Mouse (Mus musculus): ENCODE results near the gene Scp2. TPM values are rescaled to one million over a fixed set of nuclear protein-coding genes. Genes with fewer than 3 reads are reported as not detected.

Gene Scp2
- polyA plus RNA-seq, 1 experiment from 2014 or later, result 182 TPM

GRCm38 (mm10) chr4:108026193-108026592 is 118.6 kb downstream of the Scp2 start:
- H3K9ac ChIP-seq (ENCODE audit: low read depth, low read length), result no peak overlapping the region
- no peaks in the 10 kb centered on the region for H3K36me3 ChIP-seq (ENCODE audit: control insufficient read depth, insufficient read depth, low read length)
- H3K4me3 ChIP-seq (ENCODE audit: low read depth, low read length), result no peak overlapping the region
- peaks cover 9% of the 10 kb centered on the region for H3K4me1 ChIP-seq (ENCODE audit: control insufficient read depth, insufficient read depth, low read length)
- ATAC-seq (replicated peaks; ENCODE audit: insufficient number of reproducible peaks, low FRiP score, low TSS enrichment), result peak; percentile 80
- H3K27ac ChIP-seq (ENCODE audit: low read depth, low read length), result peak overlapping the region; percentile 50; the same call in 1 of the 2 replicates
- WGBS (ENCODE audit: insufficient replicate concordance), result 21% methylated on average over 3 of the region's 3 CpGs
- peaks cover 24% of the 10 kb centered on the region for H3K27me3 ChIP-seq (ENCODE audit: control insufficient read depth, insufficient read depth, low read length)
- no peaks in the 10 kb centered on the region for H3K9me3 ChIP-seq (replicated peaks; ENCODE audit: control insufficient read depth, low read length)
- H3K4me2 ChIP-seq, result no peak overlapping the region; the same call in 1 of the 2 replicates

GRCm38 (mm10) chr4:108025269-108025668 is 119.5 kb downstream of the Scp2 start:
- H3K27ac ChIP-seq (ENCODE audit: low read depth, low read length), result peak overlapping the region; percentile 65; the same call in 1 of the 2 replicates

DNA sequence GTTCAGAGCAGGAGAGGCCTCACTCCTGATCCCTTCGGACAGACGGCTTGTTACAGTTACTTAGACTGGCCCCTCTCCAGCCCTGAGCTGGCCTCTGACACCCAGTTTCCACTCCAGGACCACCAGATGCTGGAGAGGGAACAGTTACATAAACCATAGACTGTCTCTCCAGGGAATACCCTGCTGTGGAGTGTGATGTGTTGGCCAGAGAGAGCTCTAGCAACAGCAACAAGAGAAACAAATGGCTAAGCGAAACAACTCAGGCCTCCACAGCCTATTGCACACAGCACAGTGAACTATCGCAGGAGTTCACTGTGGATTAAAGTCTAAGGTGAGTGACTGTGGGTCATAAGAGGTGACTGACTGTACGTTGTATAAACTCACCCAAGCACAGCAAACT is 120.2 kb downstream of the Scp2 start:
- Histone ChIP-seq H3K4me3 (ENCODE audit: low read depth, low read length) (no peak overlapping the region), H3K27me3 (ENCODE audit: control insufficient read depth, insufficient read depth, low read length) (peaks cover 10% of the 10 kb centered on the region), H3K4me1 (ENCODE audit: control insufficient read depth, insufficient read depth, low read length) (peaks cover 10% of the 10 kb centered on the region; the same call in 1 of the 2 replicates), H3K4me2 (peak overlapping the region; percentile 23), H3K36me3 (ENCODE audit: control insufficient read depth, insufficient read depth, low read length) (no peaks in the 10 kb centered on the region), H3K9ac (ENCODE audit: low read depth, low read length) (no peak overlapping the region), H3K9me3 (replicated peaks; ENCODE audit: control insufficient read depth, low read length) (no peaks in the 10 kb centered on the region), H3K27ac (ENCODE audit: low read depth, low read length) (no peak overlapping the region)
- no peak for ATAC-seq (replicated peaks; ENCODE audit: insufficient number of reproducible peaks, low FRiP score, low TSS enrichment)
- 74% methylated on average over 5 of the region's 5 CpGs for WGBS (ENCODE audit: insufficient replicate concordance)

More at GRCm38 (mm10) chr4:108025269-108025668, 119.5 kb downstream of the Scp2 start:
- Histone ChIP-seq H3K4me2 (peak overlapping the region; percentile 58), H3K27me3 (ENCODE audit: control insufficient read depth, insufficient read depth, low read length) (peaks cover 15% of the 10 kb centered on the region), H3K9me3 (replicated peaks; ENCODE audit: control insufficient read depth, low read length) (no peaks in the 10 kb centered on the region), H3K4me1 (ENCODE audit: control insufficient read depth, insufficient read depth, low read length) (peaks cover 10% of the 10 kb centered on the region; the same call in 1 of the 2 replicates), H3K9ac (ENCODE audit: low read depth, low read length) (no peak overlapping the region), H3K36me3 (ENCODE audit: control insufficient read depth, insufficient read depth, low read length) (no peaks in the 10 kb centered on the region), H3K4me3 (ENCODE audit: low read depth, low read length) (peak overlapping the region; percentile 29)
- 2% methylated on average over 10 of the region's 10 CpGs for WGBS (ENCODE audit: insufficient replicate concordance)
- peak; percentile 77 for ATAC-seq (replicated peaks; ENCODE audit: insufficient number of reproducible peaks, low FRiP score, low TSS enrichment)

DNA sequence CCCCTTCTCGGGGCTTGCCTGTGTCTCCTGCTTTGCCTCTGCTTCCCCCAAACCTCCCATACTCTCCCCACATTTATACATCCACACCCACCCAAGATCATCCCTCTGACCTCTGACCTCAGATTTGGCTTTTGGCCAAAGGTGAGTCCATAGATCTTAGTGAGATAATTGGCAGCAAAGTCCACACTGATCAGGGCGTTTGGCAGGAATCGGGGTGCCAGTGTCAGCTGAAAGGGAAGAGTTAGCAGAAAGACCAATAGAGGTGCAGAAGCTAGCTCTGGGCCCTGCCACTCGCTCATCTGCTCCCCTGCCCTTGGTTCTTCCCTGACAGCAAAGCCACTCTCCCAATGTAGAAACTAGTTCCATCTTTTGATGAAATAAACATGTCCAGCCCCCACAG is 121.6 kb downstream of the Scp2 start:
- Histone ChIP-seq H3K27me3 (ENCODE audit: control insufficient read depth, insufficient read depth, low read length) (peaks cover 7% of the 10 kb centered on the region), H3K4me3 (ENCODE audit: low read depth, low read length) (no peak overlapping the region), H3K9ac (ENCODE audit: low read depth, low read length) (no peak overlapping the region), H3K4me1 (ENCODE audit: control insufficient read depth, insufficient read depth, low read length) (peaks cover 14% of the 10 kb centered on the region; the same call in 1 of the 2 replicates), H3K27ac (ENCODE audit: low read depth, low read length) (no peak overlapping the region), H3K9me3 (replicated peaks; ENCODE audit: control insufficient read depth, low read length) (no peaks in the 10 kb centered on the region), H3K4me2 (no peak overlapping the region), H3K36me3 (ENCODE audit: control insufficient read depth, insufficient read depth, low read length) (no peaks in the 10 kb centered on the region)
- 81% methylated on average over 4 of the region's 4 CpGs for WGBS (ENCODE audit: insufficient replicate concordance)
- ATAC-seq (replicated peaks; ENCODE audit: insufficient number of reproducible peaks, low FRiP score, low TSS enrichment), result no peak

GRCm38 (mm10) chr4:108020178-108020577 is 124.6 kb downstream of the Scp2 start:
- no peaks in the 10 kb centered on the region for H3K27me3 ChIP-seq (ENCODE audit: control insufficient read depth, insufficient read depth, low read length)
- H3K4me1 ChIP-seq (ENCODE audit: control insufficient read depth, insufficient read depth, low read length), result peaks cover 10% of the 10 kb centered on the region; the same call in 1 of the 2 replicates
- no peak overlapping the region for H3K4me2 ChIP-seq
- no peak overlapping the region for H3K27ac ChIP-seq (ENCODE audit: low read depth, low read length)
- ATAC-seq (replicated peaks; ENCODE audit: insufficient number of reproducible peaks, low FRiP score, low TSS enrichment), result no peak
- no peak overlapping the region for H3K4me3 ChIP-seq (ENCODE audit: low read depth, low read length)
- H3K9me3 ChIP-seq (replicated peaks; ENCODE audit: control insufficient read depth, low read length), result no peaks in the 10 kb centered on the region
- WGBS (ENCODE audit: insufficient replicate concordance), result 82% methylated on average over 6 of the region's 6 CpGs
- no peaks in the 10 kb centered on the region for H3K36me3 ChIP-seq (ENCODE audit: control insufficient read depth, insufficient read depth, low read length)
- H3K9ac ChIP-seq (ENCODE audit: low read depth, low read length), result no peak overlapping the region

DNA sequence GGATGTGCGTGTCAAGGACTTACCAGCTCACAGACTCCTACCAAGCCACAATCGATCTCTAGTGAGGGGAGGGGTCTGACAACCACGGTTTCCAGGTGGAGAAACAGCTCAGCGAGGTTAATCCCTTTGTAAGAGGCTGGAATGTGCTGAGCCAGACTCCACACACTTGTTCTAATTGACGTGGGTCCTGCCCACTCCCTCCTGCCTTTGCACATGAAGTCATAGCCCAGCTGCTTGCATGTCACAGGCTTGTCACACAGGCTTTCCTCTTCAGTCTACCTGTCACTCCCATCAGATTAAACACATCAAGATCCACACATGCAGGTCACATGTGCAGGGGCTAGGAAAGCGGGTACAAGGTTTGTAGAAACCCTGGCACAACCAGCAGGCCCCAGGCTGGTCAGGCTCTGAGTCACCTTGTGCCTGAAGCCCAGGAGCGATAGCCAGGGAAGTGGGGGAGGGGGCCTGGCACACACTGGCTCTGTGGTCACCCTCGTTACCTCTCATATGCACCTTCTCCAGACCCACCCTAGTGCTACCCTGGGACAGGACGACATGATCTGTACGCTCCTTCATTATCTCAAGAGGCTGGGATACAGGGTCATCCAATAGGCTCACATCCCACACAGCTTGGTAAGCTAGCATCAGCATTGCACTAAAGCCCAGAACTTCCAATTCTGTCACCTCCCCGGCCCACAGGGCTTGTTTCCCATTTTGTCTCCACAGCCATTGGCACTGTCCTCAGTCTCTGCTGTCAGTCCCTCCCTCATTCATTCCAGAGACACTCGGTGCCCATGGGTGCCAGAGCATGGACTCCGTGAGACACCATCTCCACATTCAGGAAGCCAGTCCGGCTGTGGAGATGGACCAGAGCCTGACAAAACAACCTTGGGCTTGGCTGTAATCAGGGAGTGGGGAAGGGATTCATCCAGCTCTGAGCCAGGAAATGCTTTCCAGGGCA is 125.6 kb downstream of the Scp2 start:
- 44% methylated on average over 13 of the region's 14 CpGs for WGBS (ENCODE audit: insufficient replicate concordance)
- Histone ChIP-seq H3K27me3 (ENCODE audit: control insufficient read depth, insufficient read depth, low read length) (no peaks in the 10 kb centered on the region), H3K36me3 (ENCODE audit: control insufficient read depth, insufficient read depth, low read length) (no peaks in the 10 kb centered on the region), H3K27ac (ENCODE audit: low read depth, low read length) (no peak overlapping the region), H3K9ac (ENCODE audit: low read depth, low read length) (no peak overlapping the region), H3K4me1 (ENCODE audit: control insufficient read depth, insufficient read depth, low read length) (0 out of 2 replicates have a peak, but pooled peaks cover 10% of the 10 kb centered on the region), H3K4me2 (no peak overlapping the region), H3K9me3 (replicated peaks; ENCODE audit: control insufficient read depth, low read length) (no peaks in the 10 kb centered on the region), H3K4me3 (ENCODE audit: low read depth, low read length) (no peak overlapping the region)
- no peak for ATAC-seq (replicated peaks; ENCODE audit: insufficient number of reproducible peaks, low FRiP score, low TSS enrichment)

GRCm38 (mm10) chr4:108018241-108018923 is 126.4 kb downstream of the Scp2 start:
- Histone ChIP-seq H3K4me2 (no peak overlapping the region), H3K27ac (ENCODE audit: low read depth, low read length) (no peak overlapping the region), H3K9ac (ENCODE audit: low read depth, low read length) (no peak overlapping the region), H3K4me3 (ENCODE audit: low read depth, low read length) (no peak overlapping the region), H3K36me3 (ENCODE audit: control insufficient read depth, insufficient read depth, low read length) (no peaks in the 10 kb centered on the region), H3K4me1 (ENCODE audit: control insufficient read depth, insufficient read depth, low read length) (0 out of 2 replicates have a peak, but pooled peaks cover 10% of the 10 kb centered on the region), H3K9me3 (replicated peaks; ENCODE audit: control insufficient read depth, low read length) (no peaks in the 10 kb centered on the region), H3K27me3 (ENCODE audit: control insufficient read depth, insufficient read depth, low read length) (no peaks in the 10 kb centered on the region)
- WGBS (ENCODE audit: insufficient replicate concordance), result 34% methylated on average over 10 of the region's 10 CpGs
- ATAC-seq (replicated peaks; ENCODE audit: insufficient number of reproducible peaks, low FRiP score, low TSS enrichment), result no peak

GRCm38 (mm10) chr4:108017839-108018238 is 127.0 kb downstream of the Scp2 start:
- H3K27me3 ChIP-seq (ENCODE audit: control insufficient read depth, insufficient read depth, low read length), result no peaks in the 10 kb centered on the region
- H3K36me3 ChIP-seq (ENCODE audit: control insufficient read depth, insufficient read depth, low read length), result no peaks in the 10 kb centered on the region
- 72% methylated on average over 7 of the region's 7 CpGs for WGBS (ENCODE audit: insufficient replicate concordance)
- no peaks in the 10 kb centered on the region for H3K9me3 ChIP-seq (replicated peaks; ENCODE audit: control insufficient read depth, low read length)
- no peak overlapping the region for H3K27ac ChIP-seq (ENCODE audit: low read depth, low read length)
- no peak for ATAC-seq (replicated peaks; ENCODE audit: insufficient number of reproducible peaks, low FRiP score, low TSS enrichment)
- no peak overlapping the region for H3K9ac ChIP-seq (ENCODE audit: low read depth, low read length)
- H3K4me3 ChIP-seq (ENCODE audit: low read depth, low read length), result no peak overlapping the region
- no peak overlapping the region for H3K4me2 ChIP-seq
- 0 out of 2 replicates have a peak, but pooled peaks cover 10% of the 10 kb centered on the region for H3K4me1 ChIP-seq (ENCODE audit: control insufficient read depth, insufficient read depth, low read length)

Measured in heart, embryonic 11.5 days (tissue).